Mouse (Mus musculus): ENCODE results near the gene Cntnap2.

The Cntnap2 gene

DNA sequence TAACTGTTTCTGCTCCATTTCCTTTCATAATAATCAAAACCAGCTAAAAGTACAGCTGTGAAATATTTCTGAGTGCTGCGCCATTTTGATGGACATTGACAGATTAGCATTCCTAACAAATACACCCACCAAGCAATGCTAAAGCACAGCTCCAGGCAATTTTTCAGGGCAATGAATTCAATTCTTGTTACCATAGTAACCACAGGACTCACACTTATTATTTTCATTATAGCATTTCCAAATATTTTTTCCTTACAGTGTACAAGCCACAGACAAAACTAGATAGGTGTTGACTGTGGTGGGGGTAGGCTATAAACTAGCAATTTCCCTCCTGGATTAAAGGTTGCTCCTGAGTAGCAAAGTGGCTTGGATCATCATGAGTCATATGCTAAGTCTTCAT lies 2284.1 kb downstream of the Cntnap2 start:
- in situ Hi-C loops (cut with MboI, MseI) = no loop called here

DNA sequence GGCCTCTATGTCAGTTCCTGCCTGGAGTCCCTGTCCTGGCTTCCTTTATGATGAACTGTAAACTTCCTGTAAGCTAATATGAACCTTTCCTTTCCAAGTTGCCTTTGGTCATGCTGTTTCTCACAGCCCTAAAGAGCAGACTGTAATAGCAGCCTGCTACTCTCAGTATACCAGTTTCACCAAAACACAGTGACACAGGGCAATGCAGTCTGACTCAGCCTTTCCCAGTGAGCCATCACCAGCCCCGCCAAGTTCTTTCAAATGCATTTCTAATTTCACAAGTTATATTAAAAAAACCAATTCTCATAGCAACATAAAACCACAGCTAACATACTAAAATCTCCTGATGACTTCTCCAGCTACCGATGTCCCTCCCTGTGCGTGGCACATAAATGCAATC lies 2285.5 kb downstream of the Cntnap2 start:
- in situ Hi-C loops (cut with MboI, MseI) = no loop called here

DNA sequence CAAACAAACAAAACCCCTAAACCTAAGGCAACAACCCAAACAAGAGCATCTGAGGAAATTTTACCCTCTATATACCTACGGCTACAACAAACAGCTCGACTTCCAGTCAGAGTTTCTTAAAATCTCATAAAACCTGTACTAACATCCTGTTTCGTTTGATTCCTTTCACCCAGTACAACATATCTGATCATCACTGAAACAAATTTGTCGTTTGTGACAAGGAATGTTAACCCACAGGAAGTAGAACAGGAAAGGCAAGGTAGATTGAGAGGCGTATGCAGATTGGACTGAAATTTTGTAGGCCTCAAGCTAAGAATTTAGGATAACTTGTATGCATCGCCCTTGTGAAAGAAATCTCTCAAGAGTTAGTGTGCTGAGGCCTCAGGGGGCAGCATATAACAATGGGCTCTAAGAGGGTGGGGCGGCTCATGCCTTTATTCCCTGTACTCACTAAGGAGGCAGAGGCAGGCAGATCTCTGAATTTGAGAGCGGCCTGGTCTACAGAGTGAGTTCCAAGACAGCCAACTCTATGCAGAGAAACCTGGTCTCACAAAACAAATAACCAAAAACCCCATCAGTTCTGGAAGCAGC lies 2291.0 kb downstream of the Cntnap2 start:
- in situ Hi-C loops (cut with MboI, MseI) = no loop called here

Data from regulatory T cell (primary cell).